Mouse (Mus musculus) heart, embryonic 15.5 days (tissue): Measurements from ENCODE around the gene Plxna2. TPM values are rescaled to one million over a fixed set of nuclear protein-coding genes. Genes with fewer than 3 reads are reported as not detected.

Experiments
- ATAC-seq: fragments of 200-750 bp; cut with Nextera tagmentation; replicated peaks from 2 replicates; pipeline ENCODE4 v1.8.0; 2017; ENCODE audit warnings: low read depth, moderate TSS enrichment; ENCODE audit not compliant: insufficient number of reproducible peaks, insufficient read depth, low FRiP score
- H3K27ac ChIP-seq: fragments of 300-500 bp; sonication (generic); 2 replicates; pipeline ENCODE4 v1.5.1; 2015; ENCODE audit warnings: mild to moderate bottlenecking, inconsistent platforms
- H3K27me3 ChIP-seq: fragments of 300-500 bp; sonication (generic); 2 replicates; pipeline ENCODE4 v1.6.1; 2015; ENCODE audit warnings: inconsistent platforms
- H3K36me3 ChIP-seq: fragments of 300-500 bp; sonication (generic); 2 replicates; pipeline ENCODE4 v1.6.1; 2015; ENCODE audit warnings: mild to moderate bottlenecking, inconsistent platforms
- H3K4me1 ChIP-seq: fragments of 300-500 bp; sonication (generic); replicated peaks from 2 replicates; pipeline ENCODE4 v1.6.1; 2015; ENCODE audit warnings: inconsistent platforms
- H3K4me2 ChIP-seq: fragments of 300-500 bp; sonication (generic); 2 replicates; pipeline ENCODE4 v1.6.1; 2015; ENCODE audit warnings: inconsistent platforms, mild to moderate bottlenecking, moderate library complexity
- H3K4me3 ChIP-seq: fragments of 300-500 bp; sonication (generic); 2 replicates; pipeline ENCODE4 v1.5.1; 2015; ENCODE audit warnings: mild to moderate bottlenecking, inconsistent platforms
- H3K9ac ChIP-seq: fragments of 300-500 bp; sonication (generic); 2 replicates; pipeline ENCODE4 v1.6.1; 2015; ENCODE audit warnings: mild to moderate bottlenecking, inconsistent platforms
- H3K9me3 ChIP-seq: fragments of 300-500 bp; sonication (generic); replicated peaks from 2 replicates; pipeline ENCODE4 v1.6.1; 2016; ENCODE audit warnings: inconsistent platforms
- WGBS: fragments of 180-500 bp; shearing (Covaris S2); methylation state at CpG from one replicate; pipeline ENCODE4 v1.1.7; 2015; ENCODE audit warnings: mixed read lengths; 5-methylcytosine and 5-hydroxymethylcytosine counted together
- microRNA-seq: library from miRNA; unstranded; fragments of <30 nt; microRNA quantifications from one replicate; pipeline ENCODE4, GENCODE M21; 2016
- polyA plus RNA-seq: library from polyadenylated mRNA; unstranded; fragments of >200 nt; fragmentation: Nextera tagmentation; extraction: Ambion mirVana; gene quantifications from 2 replicates; pipeline ENCODE4 v1.2.1, GENCODE M21; 2015

The Plxna2 gene
- polyA plus RNA-seq, 1 experiment from 2014 or later = 4.6 TPM

GRCm38 (mm10) chr1:194836671-194837070 is 218.7 kb downstream of the Plxna2 start:
- WGBS = 80% methylated on average over 4 of the region's 4 CpGs

GRCm38 (mm10) chr1:194839230-194839910 is 221.4 kb downstream of the Plxna2 start:
- H3K9me3 ChIP-seq = no peaks in the 10 kb centered on the region
- ATAC-seq = no peak
- no peaks in the 10 kb centered on the region for H3K36me3 ChIP-seq
- H3K27me3 ChIP-seq = no peaks in the 10 kb centered on the region
- no peak overlapping the region for H3K4me3 ChIP-seq
- no peak overlapping the region for H3K27ac ChIP-seq
- H3K4me1 ChIP-seq = no peaks in the 10 kb centered on the region
- WGBS = 13% methylated on average over 1 of the region's 1 CpGs
- no peak overlapping the region for H3K4me2 ChIP-seq
- H3K9ac ChIP-seq = no peak overlapping the region

More at GRCm38 (mm10) chr1:194836671-194837070, 218.7 kb downstream of the Plxna2 start:
- Histone ChIP-seq H3K4me3 (no peak overlapping the region), H3K4me1 (no peaks in the 10 kb centered on the region), H3K9ac (no peak overlapping the region), H3K27ac (no peak overlapping the region), H3K9me3 (no peaks in the 10 kb centered on the region), H3K36me3 (no peaks in the 10 kb centered on the region), H3K4me2 (no peak overlapping the region), H3K27me3 (no peaks in the 10 kb centered on the region)
- no peak for ATAC-seq

DNA sequence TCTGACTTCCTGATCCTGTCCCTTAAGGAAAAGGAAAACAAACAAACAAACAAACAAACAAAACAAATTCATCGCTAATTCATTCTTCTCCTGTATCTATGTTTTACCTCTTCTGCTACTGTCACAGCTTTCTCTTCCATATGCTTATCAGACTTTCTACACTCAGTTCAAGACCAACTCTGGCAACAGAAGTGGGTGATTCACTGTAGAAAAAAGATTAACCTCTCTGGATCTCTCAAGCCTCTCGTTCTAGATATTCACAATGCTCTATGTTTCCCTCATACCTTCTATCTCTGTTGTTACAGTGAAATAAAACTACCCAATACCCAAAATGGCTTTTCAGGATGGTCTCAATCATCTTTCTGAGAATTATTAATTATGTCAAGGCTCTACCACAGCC is 225.0 kb downstream of the Plxna2 start:
- Histone ChIP-seq H3K27ac (no peak overlapping the region), H3K4me1 (peaks cover 3% of the 10 kb centered on the region; the same call in 1 of the 2 replicates), H3K27me3 (no peaks in the 10 kb centered on the region), H3K4me2 (no peak overlapping the region), H3K36me3 (no peaks in the 10 kb centered on the region), H3K4me3 (no peak overlapping the region), H3K9ac (no peak overlapping the region), H3K9me3 (no peaks in the 10 kb centered on the region)
- ATAC-seq = no peak
- 67% methylated on average over 2 of the region's 2 CpGs for WGBS

GRCm38 (mm10) chr1:194847014-194847413 is 229.0 kb downstream of the Plxna2 start:
- no peak for ATAC-seq
- 56% methylated on average over 4 of the region's 4 CpGs for WGBS

DNA sequence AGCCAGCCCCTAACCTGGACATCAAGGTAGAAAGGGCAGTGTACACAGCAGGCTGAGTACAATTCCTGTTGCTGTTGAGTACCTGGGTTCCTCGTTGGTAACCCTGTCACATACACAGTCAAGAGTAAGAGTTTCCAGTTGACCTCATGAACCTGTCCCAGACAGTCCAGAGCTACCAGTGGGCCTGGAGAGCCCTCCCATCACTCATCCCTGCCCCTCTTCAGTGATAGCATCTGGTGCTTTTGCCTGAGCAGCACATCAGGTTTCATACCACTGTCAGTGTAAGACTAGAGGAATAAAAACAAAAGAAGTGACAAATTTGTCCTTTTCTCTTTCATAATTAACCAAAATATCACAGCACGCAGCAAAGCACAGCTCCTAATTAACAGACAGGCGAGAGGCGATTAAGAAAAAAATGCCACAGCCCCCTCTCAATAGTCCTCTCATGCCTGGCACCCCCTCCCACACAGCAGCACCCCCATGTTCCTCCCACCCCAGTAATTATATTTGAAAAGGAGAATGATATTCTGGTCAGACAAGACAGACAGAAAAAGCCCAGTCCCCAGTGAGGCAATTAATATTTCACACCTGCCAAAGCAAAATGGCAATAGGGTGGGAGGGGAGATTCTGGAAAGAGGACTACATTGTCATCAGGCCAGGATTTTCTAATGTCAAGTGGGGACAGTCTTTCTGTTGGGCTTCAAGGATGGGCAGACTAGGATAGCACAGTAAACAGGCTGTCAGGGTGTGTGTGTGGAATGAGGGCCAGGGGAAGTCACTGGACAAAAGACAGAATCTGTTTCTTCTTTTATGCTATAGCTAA is 233.4 kb downstream of the Plxna2 start:
- Histone ChIP-seq H3K9ac (no peak overlapping the region), H3K27ac (no peak overlapping the region), H3K4me2 (no peak overlapping the region), H3K36me3 (no peaks in the 10 kb centered on the region), H3K27me3 (no peaks in the 10 kb centered on the region), H3K9me3 (no peaks in the 10 kb centered on the region), H3K4me1 (peaks cover 10% of the 10 kb centered on the region), H3K4me3 (no peak overlapping the region)
- WGBS = 84% methylated on average over 4 of the region's 4 CpGs
- no peak for ATAC-seq

More at GRCm38 (mm10) chr1:194847014-194847413, 229.0 kb downstream of the Plxna2 start:
- H3K27ac ChIP-seq = no peak overlapping the region
- H3K4me3 ChIP-seq = no peak overlapping the region
- no peak overlapping the region for H3K4me2 ChIP-seq
- no peaks in the 10 kb centered on the region for H3K27me3 ChIP-seq
- H3K36me3 ChIP-seq = no peaks in the 10 kb centered on the region
- no peak overlapping the region for H3K9ac ChIP-seq
- H3K9me3 ChIP-seq = no peaks in the 10 kb centered on the region
- H3K4me1 ChIP-seq = peaks cover 6% of the 10 kb centered on the region

GRCm38 (mm10) chr1:194852065-194852358 is 234.0 kb downstream of the Plxna2 start:
- no peak for ATAC-seq
- no peak overlapping the region for H3K4me2 ChIP-seq
- no peaks in the 10 kb centered on the region for H3K27me3 ChIP-seq
- H3K36me3 ChIP-seq = no peaks in the 10 kb centered on the region
- H3K9ac ChIP-seq = no peak overlapping the region
- no peak overlapping the region for H3K4me3 ChIP-seq
- H3K4me1 ChIP-seq = peaks cover 9% of the 10 kb centered on the region
- 64% methylated on average over 2 of the region's 2 CpGs for WGBS
- H3K27ac ChIP-seq = no peak overlapping the region
- H3K9me3 ChIP-seq = no peaks in the 10 kb centered on the region

Small RNA genes lying within 50 kb of the gene (microRNA-seq; reads per million reads assigned to microRNA genes)
- gene Mir3962 = 4.8 reads per million, percentile 17 among the genes with 10 or more reads in this experiment
